Mouse (Mus musculus): ENCODE data around the gene Ccdc40. TPM values are rescaled to one million over a fixed set of nuclear protein-coding genes. Genes with fewer than 3 reads are reported as not detected.

The Ccdc40 gene
- polyA plus RNA-seq, 1 experiment from 2014 or later = 6.7 TPM

DNA sequence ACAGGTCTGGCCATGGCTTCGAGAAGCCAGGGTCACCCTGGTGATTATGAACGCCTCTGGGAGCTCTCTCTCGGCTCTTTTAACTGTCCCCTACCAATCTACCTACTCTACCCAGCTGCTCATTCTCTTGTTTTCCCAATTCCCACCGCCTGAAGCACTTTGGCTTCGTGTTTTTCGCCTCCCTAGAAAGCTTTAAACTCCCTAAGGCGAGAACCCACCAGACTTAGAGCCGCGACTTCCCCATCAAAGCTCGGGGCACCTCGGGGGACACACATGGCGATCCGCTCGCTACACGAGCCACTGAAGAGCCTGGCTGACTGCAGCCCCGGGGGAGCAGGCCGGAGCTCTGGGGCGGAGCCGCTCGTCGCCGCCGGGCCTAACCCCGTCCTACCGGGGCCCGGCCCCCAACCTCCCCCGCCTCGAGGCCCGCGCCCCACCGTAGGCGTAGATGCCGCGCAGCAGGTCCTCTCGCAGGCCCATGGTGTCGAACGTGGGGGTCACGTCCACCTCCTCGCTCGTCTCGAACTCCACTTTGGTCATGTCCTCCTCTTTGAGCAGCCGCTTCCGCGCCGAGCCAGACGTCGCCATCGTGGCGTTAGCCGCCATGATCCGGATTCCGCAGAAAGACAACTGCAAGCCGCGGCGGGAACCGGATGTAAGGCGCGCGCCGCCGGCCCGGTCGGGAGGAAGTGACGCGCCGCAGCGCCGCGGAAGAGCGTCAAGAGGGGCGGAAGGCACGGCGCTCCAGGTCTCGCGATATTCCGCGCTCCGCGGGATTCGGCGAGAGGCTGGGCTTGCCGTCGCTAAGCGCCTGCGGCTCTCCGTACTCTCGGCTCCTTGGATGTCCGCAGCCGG, 71.2 kb downstream of the Ccdc40 start, which contains the start of gene Eif4a3:
Eif4a3 (minus strand) TSS at position 699 of the 855 bp plus-strand sequence.
- H3K36me3 ChIP-seq = peaks cover 37% of the 10 kb centered on the region
- peaks cover 15% of the 10 kb centered on the region for H3K4me1 ChIP-seq
- H3K27ac ChIP-seq = peak within 1 kb of the TSS; percentile 88
- H3K4me3 ChIP-seq = peak within 1 kb of the TSS; percentile 99
- H3K4me2 ChIP-seq = peak within 1 kb of the TSS; percentile 86
- peaks cover 10% of the 10 kb centered on the region for H3K27me3 ChIP-seq
- H3K9me3 ChIP-seq = no peaks in the 10 kb centered on the region
- WGBS = under 1% methylated on average over 89 of the region's 89 CpGs
- peak; percentile 89 for ATAC-seq (ENCODE audit: insufficient number of reproducible peaks, insufficient read depth, low FRiP score, low TSS enrichment, low read depth)
- peak within 1 kb of the TSS; percentile 99 for H3K9ac ChIP-seq

DNA sequence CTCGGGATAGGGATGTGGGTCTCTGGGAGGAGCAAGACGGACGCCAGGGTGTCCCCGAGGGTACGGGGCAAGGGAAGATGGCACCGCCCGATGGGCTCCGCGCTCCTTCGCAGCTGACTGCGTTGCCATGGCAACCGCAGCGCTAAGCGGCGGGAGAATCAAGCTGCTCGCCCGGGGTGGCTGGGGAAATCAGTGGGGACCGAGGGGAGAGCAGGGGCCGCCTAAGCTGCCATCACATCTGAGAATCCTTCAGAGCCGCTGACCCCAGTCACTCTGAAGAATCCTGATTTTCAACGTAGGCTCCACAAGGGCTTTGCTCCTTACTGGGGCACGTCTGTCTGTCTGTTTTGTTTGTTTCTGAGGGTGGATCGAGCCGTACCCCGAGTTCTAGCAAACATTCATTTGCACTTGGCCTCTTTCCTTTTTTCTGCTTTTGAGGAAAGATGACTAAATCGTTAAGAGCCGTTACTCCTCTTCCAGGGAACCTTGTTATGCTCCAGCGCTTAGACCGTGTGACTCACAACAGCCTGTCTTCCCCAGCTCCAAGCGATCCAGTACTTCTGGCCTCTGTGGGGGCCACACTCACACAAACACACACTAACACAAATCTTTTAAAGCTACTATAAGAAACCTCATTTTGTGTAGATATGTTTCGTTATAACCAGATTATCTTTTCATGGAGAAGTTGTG, 72.0 kb downstream of the Ccdc40 start:
- H3K27ac ChIP-seq = peak overlapping the region; percentile 88
- peak overlapping the region; percentile 99 for H3K9ac ChIP-seq
- ATAC-seq (ENCODE audit: insufficient number of reproducible peaks, insufficient read depth, low FRiP score, low TSS enrichment, low read depth) = peak; percentile 73
- WGBS = 1% methylated on average over 31 of the region's 31 CpGs
- H3K9me3 ChIP-seq = no peaks in the 10 kb centered on the region
- H3K4me1 ChIP-seq = peaks cover 15% of the 10 kb centered on the region
- peaks cover 30% of the 10 kb centered on the region for H3K36me3 ChIP-seq
- H3K4me2 ChIP-seq = peak overlapping the region; percentile 86
- peaks cover 16% of the 10 kb centered on the region for H3K27me3 ChIP-seq
- peak overlapping the region; percentile 99 for H3K4me3 ChIP-seq

DNA sequence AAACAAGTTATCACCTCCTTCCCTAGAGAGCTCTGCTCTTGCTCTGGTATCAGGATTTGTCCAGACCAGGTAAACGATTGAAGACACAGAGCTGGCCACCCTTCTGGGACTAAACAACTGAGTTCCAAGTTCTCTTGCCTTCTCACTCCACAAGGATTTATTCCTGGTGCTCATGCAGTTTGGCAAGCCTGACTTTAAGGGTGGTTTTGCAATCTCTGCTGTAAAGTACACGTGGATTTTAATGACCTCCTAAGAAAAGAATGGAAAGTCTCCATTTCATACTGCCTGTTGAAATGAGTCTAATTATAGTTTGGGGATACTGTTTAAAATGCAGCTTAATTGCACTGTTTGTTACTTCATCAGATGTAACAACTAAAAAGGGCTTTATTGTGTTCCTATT, 72.6 kb downstream of the Ccdc40 start:
- H3K36me3 ChIP-seq = peaks cover 24% of the 10 kb centered on the region
- 26% methylated on average over 2 of the region's 2 CpGs for WGBS
- peaks cover 15% of the 10 kb centered on the region for H3K4me1 ChIP-seq
- peak overlapping the region; percentile 86 for H3K4me2 ChIP-seq
- no peak overlapping the region for H3K27ac ChIP-seq
- H3K4me3 ChIP-seq = peak overlapping the region; percentile 99; the same call in 1 of the 2 replicates
- ATAC-seq (ENCODE audit: insufficient number of reproducible peaks, insufficient read depth, low FRiP score, low TSS enrichment, low read depth) = no peak
- no peaks in the 10 kb centered on the region for H3K9me3 ChIP-seq
- 0 out of 2 replicates have a peak overlapping the region, but pooled peaks have one; percentile 99 for H3K9ac ChIP-seq
- peaks cover 16% of the 10 kb centered on the region for H3K27me3 ChIP-seq

DNA sequence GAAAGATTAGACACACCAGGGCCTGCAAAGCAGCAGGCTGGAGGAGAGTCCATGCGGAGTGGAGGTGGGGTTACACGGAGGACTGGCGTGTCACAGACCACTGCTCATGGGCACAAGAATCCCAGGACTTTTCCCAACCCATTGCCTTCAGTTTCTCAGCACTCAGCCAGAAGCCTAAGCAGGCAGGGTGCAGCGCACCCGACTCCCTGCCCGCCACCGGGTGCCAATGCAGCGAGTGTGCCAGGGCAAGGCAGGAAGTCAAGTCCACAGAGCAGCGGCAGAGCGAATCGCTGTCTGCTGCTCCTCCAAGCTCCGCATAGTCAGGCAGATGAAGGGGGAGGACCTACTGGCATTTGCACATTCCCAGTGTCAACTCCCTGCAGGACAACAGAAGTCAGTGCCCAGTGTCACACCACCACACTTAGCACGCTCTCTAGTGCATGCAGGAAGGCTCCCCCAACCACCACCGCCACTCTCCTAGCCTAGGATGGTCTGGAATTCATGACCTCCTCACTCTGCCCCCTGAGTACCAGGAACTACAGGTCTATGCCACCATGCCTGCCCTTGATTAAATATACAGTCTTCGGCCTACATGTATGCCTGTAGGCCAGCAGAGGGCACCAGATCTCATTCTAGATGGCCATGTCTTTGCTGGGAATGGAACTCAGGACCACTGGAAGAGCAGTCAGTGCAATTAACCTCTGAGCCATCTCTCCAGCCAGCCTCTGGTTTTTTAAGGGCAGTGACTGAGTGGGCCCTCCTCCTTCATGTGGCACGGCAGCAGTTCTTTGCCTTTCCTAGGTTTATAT, 76.7 kb downstream of the Ccdc40 start:
- Histone ChIP-seq H3K4me3 (no peak overlapping the region), H3K27me3 (peaks cover 29% of the 10 kb centered on the region), H3K9me3 (no peaks in the 10 kb centered on the region), H3K4me2 (no peak overlapping the region), H3K36me3 (no peaks in the 10 kb centered on the region), H3K27ac (no peak overlapping the region), H3K9ac (0 out of 2 replicates have a peak overlapping the region, but pooled peaks have one; percentile 32), H3K4me1 (peaks cover 20% of the 10 kb centered on the region)
- ATAC-seq (ENCODE audit: insufficient number of reproducible peaks, insufficient read depth, low FRiP score, low TSS enrichment, low read depth) = no peak
- 40% methylated on average over 16 of the region's 16 CpGs for WGBS

- Histone ChIP-seq H3K9me3 (no peaks in the 10 kb centered on the region), H3K27ac (no peak overlapping the region), H3K4me1 (peaks cover 17% of the 10 kb centered on the region), H3K36me3 (no peaks in the 10 kb centered on the region), H3K4me3 (no peak overlapping the region), H3K27me3 (peaks cover 36% of the 10 kb centered on the region), H3K9ac (no peak overlapping the region), H3K4me2 (peak overlapping the region; percentile 11; the same call in 1 of the 2 replicates)
- ATAC-seq (ENCODE audit: insufficient number of reproducible peaks, insufficient read depth, low FRiP score, low TSS enrichment, low read depth) = no peak
- 52% methylated on average over 13 of the region's 13 CpGs for WGBS
These were observed 78.6 kb downstream of the Ccdc40 start for GRCm38 (mm10) chr11:119306762-119307657.

GRCm38 (mm10) chr11:119307658-119307867, 79.2 kb downstream of the Ccdc40 start, which contains the start of gene Card14:
Gene Card14 (plus strand): TSS chr11:119307768.
- no peak for ATAC-seq (ENCODE audit: insufficient number of reproducible peaks, insufficient read depth, low FRiP score, low TSS enrichment, low read depth)
- H3K4me1 ChIP-seq = peaks cover 17% of the 10 kb centered on the region
- no peak within 1 kb of the TSS for H3K27ac ChIP-seq
- peak within 1 kb of the TSS; percentile 14; the same call in 1 of the 2 replicates for H3K4me3 ChIP-seq
- WGBS = 47% methylated on average over 1 of the region's 1 CpGs
- peak within 1 kb of the TSS; percentile 55; the same call in 1 of the 2 replicates for H3K9ac ChIP-seq
- peak within 1 kb of the TSS; percentile 27 for H3K4me2 ChIP-seq
- no peaks in the 10 kb centered on the region for H3K9me3 ChIP-seq
- H3K36me3 ChIP-seq = no peaks in the 10 kb centered on the region
- H3K27me3 ChIP-seq = peaks cover 36% of the 10 kb centered on the region

DNA sequence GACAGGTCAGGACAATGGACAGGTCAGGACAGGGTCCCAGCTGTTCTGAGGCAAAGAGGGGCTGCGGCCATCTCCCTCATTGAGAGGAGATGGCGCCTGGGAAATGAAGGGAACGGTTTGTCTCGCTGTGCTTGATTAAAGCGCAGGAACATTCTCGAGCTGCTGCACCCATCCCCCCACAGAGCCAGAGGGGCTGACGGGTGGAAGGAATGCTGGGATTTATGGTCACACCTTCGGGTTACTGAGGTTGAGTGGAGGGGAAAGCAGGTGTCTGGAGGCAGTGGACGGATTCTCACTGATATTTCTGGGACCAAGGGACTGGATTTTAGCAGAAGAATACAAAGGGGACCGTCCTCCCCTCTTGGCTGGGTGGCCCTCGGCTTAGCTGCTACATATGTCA, 79.5 kb downstream of the Ccdc40 start:
- H3K4me1 ChIP-seq = peaks cover 17% of the 10 kb centered on the region
- 17% methylated on average over 11 of the region's 11 CpGs for WGBS
- no peak overlapping the region for H3K27ac ChIP-seq
- ATAC-seq (ENCODE audit: insufficient number of reproducible peaks, insufficient read depth, low FRiP score, low TSS enrichment, low read depth) = no peak
- H3K36me3 ChIP-seq = no peaks in the 10 kb centered on the region
- peaks cover 36% of the 10 kb centered on the region for H3K27me3 ChIP-seq
- no peaks in the 10 kb centered on the region for H3K9me3 ChIP-seq
- H3K9ac ChIP-seq = peak overlapping the region; percentile 55; the same call in 1 of the 2 replicates
- peak overlapping the region; percentile 27 for H3K4me2 ChIP-seq
- peak overlapping the region; percentile 14; the same call in 1 of the 2 replicates for H3K4me3 ChIP-seq

DNA sequence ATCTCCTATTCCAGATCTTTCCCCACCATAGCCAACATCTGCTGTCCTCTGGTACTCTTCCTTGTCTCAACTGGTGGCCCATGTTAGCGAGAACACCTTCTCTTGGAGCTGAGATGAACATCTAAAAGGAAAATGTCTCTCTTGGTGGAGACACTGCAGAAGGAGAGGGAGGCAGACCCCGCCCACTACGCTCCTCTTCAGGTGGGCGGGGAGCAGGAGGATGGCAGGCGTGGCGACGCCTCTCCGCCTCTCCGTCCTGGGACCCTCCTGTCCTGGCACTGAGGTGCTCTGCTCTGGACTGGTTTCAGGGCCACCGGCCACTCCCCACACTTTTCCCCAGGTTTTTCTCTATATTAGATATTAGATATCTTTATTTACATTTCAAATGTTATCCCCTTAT, 82.2 kb downstream of the Ccdc40 start:
- H3K36me3 ChIP-seq = no peaks in the 10 kb centered on the region
- peaks cover 17% of the 10 kb centered on the region for H3K4me1 ChIP-seq
- H3K9ac ChIP-seq = no peak overlapping the region
- H3K4me3 ChIP-seq = no peak overlapping the region
- peaks cover 20% of the 10 kb centered on the region for H3K27me3 ChIP-seq
- H3K9me3 ChIP-seq = no peaks in the 10 kb centered on the region
- no peak overlapping the region for H3K4me2 ChIP-seq
- no peak overlapping the region for H3K27ac ChIP-seq
- ATAC-seq (ENCODE audit: insufficient number of reproducible peaks, insufficient read depth, low FRiP score, low TSS enrichment, low read depth) = no peak
- 15% methylated on average over 10 of the region's 10 CpGs for WGBS

- no peak overlapping the region for H3K4me2 ChIP-seq
- H3K9me3 ChIP-seq = no peaks in the 10 kb centered on the region
- H3K4me3 ChIP-seq = no peak overlapping the region
- WGBS = 76% methylated on average over 17 of the region's 17 CpGs
- H3K27ac ChIP-seq = no peak overlapping the region
- no peak for ATAC-seq (ENCODE audit: insufficient number of reproducible peaks, insufficient read depth, low FRiP score, low TSS enrichment, low read depth)
- peaks cover 12% of the 10 kb centered on the region for H3K27me3 ChIP-seq
- no peaks in the 10 kb centered on the region for H3K4me1 ChIP-seq
- H3K9ac ChIP-seq = no peak overlapping the region
- H3K36me3 ChIP-seq = no peaks in the 10 kb centered on the region
These were observed 86.0 kb downstream of the Ccdc40 start for GRCm38 (mm10) chr11:119314252-119314936.

All from embryonic facial prominence, embryonic 13.5 days (tissue).